Mouse (Mus musculus) bone marrow, adult 2 months (tissue): Measurements from ENCODE around the gene Atxn7l1.

ENCODE experiments used
- CTCF ChIP-seq: fragments of 200-500 bp; IDR thresholded peaks from 2 replicates; pipeline ENCODE4 v1.5.1; 2011; ENCODE audit warnings: low read length, control low read depth; ENCODE audit not compliant: control insufficient read depth, insufficient read depth
- POLR2A ChIP-seq: fragments of 200-500 bp; IDR thresholded peaks from 2 replicates; pipeline ENCODE4 v1.6.1; 2011; ENCODE audit warnings: low read depth, mild to moderate bottlenecking, control low read depth, low read length, borderline replicate concordance; ENCODE audit not compliant: control insufficient read depth

DNA sequence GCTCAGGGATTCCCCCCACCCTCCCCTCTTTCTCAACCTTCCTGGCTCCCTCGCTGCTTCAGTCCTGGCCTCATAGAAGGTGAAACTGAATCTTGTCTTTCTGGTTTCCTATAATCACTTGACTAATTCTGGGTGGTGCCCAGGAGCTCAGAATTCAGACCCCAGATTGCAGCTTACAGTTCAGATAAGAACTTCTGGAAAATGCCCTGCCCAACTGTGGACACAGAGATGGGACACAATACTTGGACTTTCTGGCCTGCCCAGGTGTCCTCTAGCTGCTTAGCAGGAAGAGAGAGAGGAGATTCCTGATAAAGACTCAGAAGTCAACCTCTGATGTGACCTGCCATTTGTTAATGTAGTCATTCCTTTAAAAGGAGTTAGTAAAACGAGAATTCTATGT, 131.7 kb downstream of the Atxn7l1 start:
- TF ChIP-seq CTCF (no peak), POLR2A (no peak)
